26 mouse cellular contexts compared by ENCODE assay signal in the genomic region with DNA sequence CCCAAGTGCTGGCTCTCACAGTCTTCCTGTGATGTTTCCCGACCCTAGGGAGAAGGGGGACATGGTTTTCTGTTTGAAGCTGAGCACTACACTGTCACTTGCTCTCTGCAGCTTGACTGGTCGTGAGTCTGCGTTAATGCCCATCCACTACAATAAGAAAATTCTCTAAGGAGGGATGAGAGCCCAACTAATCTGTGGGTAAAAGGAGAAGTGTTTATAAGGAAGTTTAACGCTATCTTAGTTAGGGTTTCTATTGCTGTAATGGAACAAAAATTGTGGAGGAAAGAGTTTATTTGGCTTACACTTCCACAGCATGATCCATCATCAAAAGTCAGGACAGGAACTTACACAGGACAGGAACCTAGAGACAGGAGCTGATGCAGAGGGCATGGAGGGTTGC.
DNase-seq lines count a peak whose midpoint lies in the region; ATAC-seq and TF ChIP-seq lines count a peak whose summit lies in the region.
"Had no signal": no experiment of that assay in that cellular context is flagged by ENCODE, and none has a peak within 500 bp of the region (broad histone marks: within the 10 kb centered on the region; RNA-seq: fewer than 3 reads in every experiment).

No protein-coding gene starts in this region.

- no peaks in the 10 kb centered on the region for H3K9me3 ChIP-seq in MEL (replicated peaks; ENCODE audit: insufficient read depth, low read length)
- H3K9me3 ChIP-seq in forebrain, postnatal 0 days (ENCODE audit: low read length): no peaks in the 10 kb centered on the region
- H3K9me3 ChIP-seq: embryonic facial prominence, embryonic 10.5 days; forebrain, embryonic 13.5 days; forebrain, embryonic 15.5 days; G1E had no signal

- peaks cover 0 to 8% of the 10 kb centered on the region in 2 experiments; a peak in 2 of 4 replicates for H3K36me3 ChIP-seq in MEL (ENCODE audit: control insufficient read depth in 1 of 2, insufficient read depth in 2 of 2, low read length in 2 of 2)
- no peaks in the 10 kb centered on the region for H3K36me3 ChIP-seq in forebrain, postnatal 0 days (ENCODE audit: insufficient read depth)
- H3K36me3 ChIP-seq: embryonic facial prominence, embryonic 10.5 days; embryonic facial prominence, embryonic 12.5 days; forebrain, embryonic 15.5 days; G1E had no signal

- H3K27ac ChIP-seq in MEL (ENCODE audit: control insufficient read depth, low read depth, low read length): no peak overlapping the region
- H3K27ac ChIP-seq in forebrain, postnatal 0 days (ENCODE audit: low read depth, low read length): no peak overlapping the region
- no peak overlapping the region for H3K27ac ChIP-seq in gastrocnemius, adult 2 months
- H3K27ac ChIP-seq: embryonic facial prominence, embryonic 10.5 days; embryonic facial prominence, embryonic 12.5 days; forebrain, embryonic 13.5 days; forebrain, embryonic 15.5 days had no signal

- H3K27me3 ChIP-seq in MEL (ENCODE audit: control insufficient read depth in 1 of 2, insufficient read depth in 2 of 2, low read length in 2 of 2): no peaks in the 10 kb centered on the region
- no peaks in the 10 kb centered on the region for H3K27me3 ChIP-seq in forebrain, postnatal 0 days (ENCODE audit: insufficient read depth, low read length)
- H3K27me3 ChIP-seq: CH12.LX; embryonic facial prominence, embryonic 12.5 days; forebrain, embryonic 13.5 days; forebrain, embryonic 15.5 days had no signal

- H3K9ac ChIP-seq in MEL (ENCODE audit: control insufficient read depth, low read depth, low read length, poor library complexity, severe bottlenecking): no peak overlapping the region
- no peak overlapping the region for H3K9ac ChIP-seq in forebrain, postnatal 0 days
- H3K9ac ChIP-seq: embryonic facial prominence, embryonic 12.5 days; forebrain, embryonic 13.5 days; forebrain, embryonic 15.5 days had no signal

- peak; percentile 63 for DNase-seq in MEL (ENCODE audit: low read depth, low spot score)
- no peak for DNase-seq in forebrain, postnatal 0 days
- DNase-seq in heart, postnatal 14 days: no peak
- no peak for DNase-seq in thymus, postnatal 36 days
- DNase-seq in gastrocnemius, adult 2 months: no peak
- DNase-seq: adrenal gland, adult 8-10 months; adrenal gland, postnatal 14 days; adrenal gland, postnatal 36 days; B cell, adult 2 months; cerebellum, adult 11-12 months; cerebellum, adult 2 months; cerebellum, adult 9-10 months; cerebellum, postnatal 10 days; cerebellum, postnatal 36 days had no signal

- WGBS in forebrain, postnatal 0 days: 72% methylated on average over 4 of the region's 4 CpGs

- H3K4me1 ChIP-seq in MEL (ENCODE audit: control insufficient read depth in 1 of 2, insufficient read depth in 2 of 2, low read length in 2 of 2): peaks cover 0 to 4% of the 10 kb centered on the region in 2 experiments; a peak in 2 of 4 replicates
- no peaks in the 10 kb centered on the region for H3K4me1 ChIP-seq in forebrain, postnatal 0 days (ENCODE audit: insufficient read depth)
- H3K4me1 ChIP-seq: embryonic facial prominence, embryonic 10.5 days; embryonic facial prominence, embryonic 12.5 days; forebrain, embryonic 13.5 days; forebrain, embryonic 15.5 days had no signal

- TF ChIP-seq EP300 in MEL (IDR thresholded peaks at IDR 0.05; ENCODE audit: low read depth in 1 of 2, low read length in 2 of 2): peak in 1 of 2 experiments; percentile 21; a peak in 2 of 4 replicates

- H3K4me3 ChIP-seq in MEL (ENCODE audit: control insufficient read depth in 1 of 2, insufficient read depth in 1 of 2, low read depth in 2 of 2, low read length in 2 of 2): no peak overlapping the region
- H3K4me3 ChIP-seq in forebrain, postnatal 0 days (ENCODE audit: low read depth, low read length): no peak overlapping the region
- no peak overlapping the region for H3K4me3 ChIP-seq in gastrocnemius, adult 2 months
- H3K4me3 ChIP-seq: embryonic facial prominence, embryonic 10.5 days; embryonic facial prominence, embryonic 12.5 days; forebrain, embryonic 13.5 days; forebrain, embryonic 15.5 days had no signal

- intact Hi-C loops in heart, postnatal 14 days (cut with DNase I): no loop called here
- intact Hi-C loops in gastrocnemius, adult 2 months (cut with DNase I): no loop called here

- TF ChIP-seq RAD21 in MEL (IDR thresholded peaks at IDR 0.05; ENCODE audit: low read depth, low read length): no peak

- no peak for TF ChIP-seq CTCF in MEL (IDR thresholded peaks at IDR 0.05 in 2 of 3, conservative IDR thresholded peaks at IDR 0.05 in 1 of 3; ENCODE audit: control insufficient read depth in 1 of 3, insufficient read depth in 1 of 3, low read depth in 2 of 3, low read length in 3 of 3, poor library complexity in 1 of 3, severe bottlenecking in 1 of 3)
- no peak for TF ChIP-seq CTCF in forebrain, postnatal 0 days (IDR thresholded peaks at IDR 0.05; ENCODE audit: low read depth)
- no peak for TF ChIP-seq CTCF in gastrocnemius, adult 2 months (IDR thresholded peaks at IDR 0.05)

- TF ChIP-seq POLR2A in MEL (IDR thresholded peaks at IDR 0.05; ENCODE audit: control insufficient read depth in 1 of 2, insufficient read depth in 1 of 2, low read depth in 1 of 2, low read length in 2 of 2, poor library complexity in 1 of 2): no peak

- no peak overlapping the region for H3K4me2 ChIP-seq in forebrain, postnatal 0 days (ENCODE audit: low read depth)
- H3K4me2 ChIP-seq: embryonic facial prominence, embryonic 12.5 days; forebrain, embryonic 13.5 days; forebrain, embryonic 15.5 days had no signal

- peak; percentile 61; the same call in 1 of the 2 replicates for ATAC-seq in common myeloid progenitor, adult 5-6 weeks (replicated peaks; ENCODE audit: low read depth, poor library complexity, severe bottlenecking)
- ATAC-seq in megakaryocyte, adult 5-6 weeks (ENCODE audit: poor library complexity, severe bottlenecking): peak; percentile 52
- ATAC-seq in megakaryocyte progenitor cell, adult 5-6 weeks (replicated peaks; ENCODE audit: poor library complexity): peak; percentile 49
- ATAC-seq in forebrain, postnatal 0 days: no peak
- ATAC-seq: activated CD4-positive, CD25-positive, alpha-beta regulatory T cell, adult 4 months; CD4-positive, CD25-positive, alpha-beta regulatory T cell, adult 4 months; forebrain, embryonic 13.5 days; forebrain, embryonic 15.5 days; Patski had no signal

- no peaks in the 10 kb centered on the region for H3K79me2 ChIP-seq in MEL (ENCODE audit: control insufficient read depth, insufficient read depth, low read length, poor library complexity)

TF ChIP-seq in MEL, 35 proteins besides CTCF, POLR2A, EP300 and RAD21:
- TF ChIP-seq MYC (IDR thresholded peaks at IDR 0.05; ENCODE audit: low read depth, low read length): 0 out of 2 replicates have a peak, but pooled peaks have one; percentile 39
- peak; percentile 28; the same call in 1 of the 2 replicates for TF ChIP-seq RCOR1 (IDR thresholded peaks at IDR 0.05; ENCODE audit: low read depth, low read length)
- TF ChIP-seq ETS1 (IDR thresholded peaks at IDR 0.05; ENCODE audit: low read depth, low read length): 0 out of 2 replicates have a peak, but pooled peaks have one; percentile 10
- TF ChIP-seq USF1 (IDR thresholded peaks at IDR 0.05; ENCODE audit: low read depth, low read length): no peak
- TF ChIP-seq BHLHE40 (IDR thresholded peaks at IDR 0.05; ENCODE audit: borderline replicate concordance, low read depth, low read length): no peak
- TF ChIP-seq TCF12 (IDR thresholded peaks at IDR 0.05; ENCODE audit: low read depth, low read length): no peak
- TF ChIP-seq POLR2AphosphoS2 (IDR thresholded peaks at IDR 0.05; ENCODE audit: low read length): no peak
- peak; percentile 30; the same call in 1 of the 2 replicates for TF ChIP-seq SIN3A (IDR thresholded peaks at IDR 0.05; ENCODE audit: low read length)
- TF ChIP-seq MAZ (IDR thresholded peaks at IDR 0.05; ENCODE audit: low read depth, low read length): no peak
- TF ChIP-seq MAX (IDR thresholded peaks at IDR 0.05; ENCODE audit: low read length): no peak
- TF ChIP-seq GATA1 (IDR thresholded peaks at IDR 0.05; ENCODE audit: low read depth, low read length): 0 out of 2 replicates have a peak, but pooled peaks have one; percentile 23
- TF ChIP-seq NELFE (IDR thresholded peaks at IDR 0.05; ENCODE audit: low read depth, low read length): no peak
- TF ChIP-seq MYB (IDR thresholded peaks at IDR 0.05; ENCODE audit: low read depth, low read length): no peak
- no peak for TF ChIP-seq TAL1 (IDR thresholded peaks at IDR 0.05; ENCODE audit: low read length)
TF ChIP-seq in MEL: peak in this region for 5.
